Mouse (Mus musculus) liver, embryonic 11.5 days (tissue): ENCODE measurements around the gene H2-DMa. TPM values are rescaled to one million over a fixed set of nuclear protein-coding genes. Genes with fewer than 3 reads are reported as not detected.

Experiments used
- ATAC-seq: fragments of 200-750 bp; cut with Nextera tagmentation; replicated peaks from 2 replicates; pipeline ENCODE4 v1.8.0; 2017; ENCODE audit warnings: moderate number of reproducible peaks, mild to moderate bottlenecking, moderate TSS enrichment, moderate library complexity; ENCODE audit not compliant: low FRiP score
- DNase-seq: peaks from one replicate; pipeline ENCODE4 v3.0.0-alpha.2; 2017; ENCODE audit warnings: low spot score
- H3K27ac ChIP-seq: fragments of 300-500 bp; sonication (generic); 2 replicates; pipeline ENCODE4 v1.5.1; 2014; ENCODE audit warnings: mild to moderate bottlenecking, low read depth, low read length, control low read depth
- H3K27me3 ChIP-seq: fragments of 300-500 bp; sonication (generic); replicated peaks from 2 replicates; pipeline ENCODE4 v1.6.1; 2014; ENCODE audit warnings: low read length, mixed read lengths; ENCODE audit not compliant: control insufficient read depth, insufficient read depth
- H3K36me3 ChIP-seq: fragments of 300-500 bp; sonication (generic); 2 replicates; pipeline ENCODE4 v1.6.1; 2014; ENCODE audit warnings: mild to moderate bottlenecking, low read length, moderate library complexity, mixed read lengths; ENCODE audit not compliant: control insufficient read depth, insufficient read depth
- H3K4me1 ChIP-seq: fragments of 300-500 bp; sonication (generic); replicated peaks from 2 replicates; pipeline ENCODE4 v1.6.1; 2014; ENCODE audit warnings: low read length, mixed read lengths; ENCODE audit not compliant: control insufficient read depth, insufficient read depth
- H3K4me2 ChIP-seq: fragments of 300-500 bp; sonication (generic); 2 replicates; pipeline ENCODE4 v1.6.1; 2014; ENCODE audit warnings: mild to moderate bottlenecking, control low read depth, moderate library complexity
- H3K4me3 ChIP-seq: fragments of 300-500 bp; sonication (generic); 2 replicates; pipeline ENCODE4 v1.5.1; 2014; ENCODE audit warnings: low read depth, low read length, control low read depth
- H3K9ac ChIP-seq: fragments of 300-500 bp; sonication (generic); 2 replicates; pipeline ENCODE4 v1.6.1; 2014; ENCODE audit warnings: low read depth, low read length, control low read depth
- H3K9me3 ChIP-seq: fragments of 300-500 bp; sonication (generic); 2 replicates; pipeline ENCODE4 v1.6.1; 2016; ENCODE audit warnings: low read length, inconsistent platforms, mixed read lengths; ENCODE audit not compliant: control insufficient read depth
- WGBS: fragments of 180-500 bp; shearing (Covaris S2); extraction: QIAGEN DNeasy Blood & Tissue Kit; methylation state at CpG from one replicate; pipeline ENCODE4 v1.1.7; 2014; 5-methylcytosine and 5-hydroxymethylcytosine counted together
- polyA plus RNA-seq: library from polyadenylated mRNA; unstranded; fragments of >200 nt; fragmentation: Nextera tagmentation; extraction: Ambion mirVana; gene quantifications from 2 replicates; pipeline ENCODE4 v1.2.1, GENCODE M21; 2014

Gene H2-DMa
- polyA plus RNA-seq, 1 experiment from 2014 or later: 5.9 TPM

DNA sequence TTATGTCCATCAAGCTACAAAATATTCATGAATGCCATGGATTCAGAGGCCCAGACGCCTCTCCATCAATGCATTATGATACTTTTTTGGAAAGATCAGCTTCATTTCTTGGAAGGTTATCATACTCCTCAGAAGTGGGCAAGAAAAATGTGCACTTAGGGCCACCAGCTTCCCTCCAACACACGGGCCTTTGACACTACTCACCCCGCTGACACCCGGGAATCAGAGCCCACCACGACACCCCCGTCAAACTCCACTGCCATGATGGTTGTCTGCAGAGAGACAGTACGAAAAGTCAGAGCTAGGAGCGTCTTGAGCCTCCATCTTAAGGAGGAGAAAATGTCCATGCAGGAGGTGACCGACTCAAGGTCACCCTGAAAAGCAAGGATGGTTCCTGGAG is 66.2 kb downstream of the H2-DMa start:
- Histone ChIP-seq H3K4me1 (peaks cover 7% of the 10 kb centered on the region), H3K4me2 (no peak overlapping the region), H3K27me3 (peaks cover 49% of the 10 kb centered on the region), H3K9me3 (no peaks in the 10 kb centered on the region), H3K4me3 (no peak overlapping the region), H3K27ac (no peak overlapping the region), H3K36me3 (no peaks in the 10 kb centered on the region), H3K9ac (no peak overlapping the region)
- DNase-seq (no peak), ATAC-seq (no peak)
- 81% methylated on average over 9 of the region's 9 CpGs for WGBS

GRCm38 (mm10) chr17:34186885-34187260 is 67.5 kb downstream of the H2-DMa start:
- H3K9ac ChIP-seq: peak overlapping the region; percentile 36

DNA sequence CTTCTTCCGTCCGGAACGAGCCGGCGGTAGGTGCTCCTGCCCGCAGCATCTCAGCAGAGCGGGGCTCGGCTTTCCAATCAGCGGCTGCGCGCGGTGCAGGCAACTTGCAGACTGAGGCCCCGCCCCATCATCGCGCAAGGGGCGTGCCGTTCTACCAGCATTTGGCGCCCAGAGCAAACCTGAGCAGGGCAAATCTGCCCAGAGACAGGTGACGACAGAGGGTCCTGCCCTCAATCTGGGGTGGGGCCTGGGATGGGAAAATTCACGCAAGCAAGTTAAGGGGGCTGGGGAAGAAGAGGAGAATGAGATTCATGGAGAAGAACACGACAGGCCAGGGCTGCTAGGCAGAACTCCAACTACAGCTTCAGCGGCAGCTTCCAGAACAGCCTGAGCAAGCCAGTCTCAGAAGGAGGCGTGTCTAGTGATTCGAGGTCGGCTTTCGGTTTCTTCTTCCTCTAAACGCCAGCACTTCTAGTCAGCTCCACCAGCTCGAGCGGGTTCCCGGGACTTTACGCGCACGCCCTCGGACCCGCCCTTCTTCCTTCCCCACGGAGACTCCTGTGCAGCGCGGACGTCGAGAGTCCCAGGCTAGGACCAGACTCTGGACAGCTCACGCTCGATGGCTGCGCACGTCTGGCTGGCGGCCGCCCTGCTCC is 68.0 kb downstream of the H2-DMa start, which contains the start of the genes Tap1 and Psmb9:
Gene Tap1 (plus strand): TSS at position 293 of the 656 bp plus-strand sequence.
Gene Psmb9 (minus strand): TSS at position 504 of the 656 bp plus-strand sequence.
- peaks cover 7% of the 10 kb centered on the region for H3K4me1 ChIP-seq
- H3K4me3 ChIP-seq: peak within 1 kb of the TSS; percentile 56
- peak within 1 kb of the TSS; percentile 90 for H3K4me2 ChIP-seq
- no peaks in the 10 kb centered on the region for H3K36me3 ChIP-seq
- ATAC-seq (peak; percentile 94), DNase-seq (peak; percentile 97)
- peak within 1 kb of the TSS; percentile 57 for H3K9ac ChIP-seq
- no peaks in the 10 kb centered on the region for H3K9me3 ChIP-seq
- peaks cover 66% of the 10 kb centered on the region for H3K27me3 ChIP-seq
- under 1% methylated on average over 46 of the region's 46 CpGs for WGBS
- H3K27ac ChIP-seq: no peak within 1 kb of the TSS

More at GRCm38 (mm10) chr17:34186885-34187260, 67.5 kb downstream of the H2-DMa start:
- Histone ChIP-seq H3K27ac (no peak overlapping the region), H3K27me3 (peaks cover 61% of the 10 kb centered on the region), H3K4me2 (peak overlapping the region; percentile 90), H3K4me1 (peaks cover 7% of the 10 kb centered on the region), H3K36me3 (no peaks in the 10 kb centered on the region), H3K9me3 (no peaks in the 10 kb centered on the region), H3K4me3 (peak overlapping the region; percentile 56)
- ATAC-seq: peak; percentile 21; the same call in 1 of the 2 replicates
- 6% methylated on average over 14 of the region's 14 CpGs for WGBS
- DNase-seq: no peak

DNA sequence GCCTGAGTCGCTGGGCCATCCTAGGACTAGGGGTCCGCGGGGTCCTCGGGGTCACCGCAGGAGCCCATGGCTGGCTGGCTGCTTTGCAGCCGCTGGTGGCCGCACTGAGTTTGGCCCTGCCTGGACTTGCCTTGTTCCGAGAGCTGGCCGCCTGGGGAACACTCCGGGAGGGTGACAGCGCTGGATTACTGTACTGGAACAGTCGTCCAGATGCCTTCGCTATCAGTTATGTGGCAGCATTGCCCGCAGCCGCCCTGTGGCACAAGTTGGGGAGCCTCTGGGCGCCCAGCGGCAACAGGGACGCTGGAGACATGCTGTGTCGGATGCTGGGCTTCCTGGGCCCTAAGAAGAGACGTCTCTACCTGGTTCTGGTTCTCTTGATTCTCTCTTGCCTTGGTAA is 68.7 kb downstream of the H2-DMa start:
- WGBS: 5% methylated on average over 20 of the region's 20 CpGs
- Histone ChIP-seq H3K27ac (no peak overlapping the region), H3K27me3 (peaks cover 72% of the 10 kb centered on the region), H3K4me3 (peak overlapping the region; percentile 56), H3K36me3 (no peaks in the 10 kb centered on the region), H3K4me1 (peaks cover 7% of the 10 kb centered on the region), H3K4me2 (peak overlapping the region; percentile 90), H3K9me3 (no peaks in the 10 kb centered on the region), H3K9ac (peak overlapping the region; percentile 57)
- no peak for DNase-seq
- ATAC-seq: 0 out of 2 replicates have a peak, but pooled peaks have one; percentile 2

Other genes starting within 250 kb of the H2-DMa start
- gene Gm7029, start 245.7 kb upstream of the H2-DMa start, polyA plus RNA-seq: not detected in 2 replicates
- gene Kifc1, start 228.9 kb upstream of the H2-DMa start, polyA plus RNA-seq: 10.2 and 11.8 TPM in 2 replicates
- 1.8 and 2.2 TPM in 2 replicates for gene Platr17, start 214.4 kb upstream of the H2-DMa start, polyA plus RNA-seq
- gene Daxx, start 210.1 kb upstream of the H2-DMa start, polyA plus RNA-seq: 46.9 and 52.9 TPM in 2 replicates
- 28.1 and 29.1 TPM in 2 replicates for gene Tapbp, start 203.6 kb upstream of the H2-DMa start, polyA plus RNA-seq
- 12.4 and 13.0 TPM in 2 replicates for gene Zbtb22, start 203.6 kb upstream of the H2-DMa start, polyA plus RNA-seq
- gene Rgl2, start 190.0 kb upstream of the H2-DMa start, polyA plus RNA-seq: 22.1 and 25.6 TPM in 2 replicates
- 266 and 286 TPM in 2 replicates for gene Pfdn6, start 179.2 kb upstream of the H2-DMa start, polyA plus RNA-seq
- 62.6 and 67.0 TPM in 2 replicates for gene Wdr46, start 178.9 kb upstream of the H2-DMa start, polyA plus RNA-seq
- gene B3galt4, start 168.1 kb upstream of the H2-DMa start, polyA plus RNA-seq: 2.9 and 3.5 TPM in 2 replicates
- gene Vps52, start 163.7 kb upstream of the H2-DMa start, polyA plus RNA-seq: 47.2 and 49.1 TPM in 2 replicates
- 2,164 and 2,343 TPM in 2 replicates for gene Rps18, start 163.5 kb upstream of the H2-DMa start, polyA plus RNA-seq
- gene H2-K1, start 119.2 kb upstream of the H2-DMa start, polyA plus RNA-seq: 82.7 and 84.9 TPM in 2 replicates
- gene Ring1, start 94.9 kb upstream of the H2-DMa start, polyA plus RNA-seq: 3.4 and 5.5 TPM in 2 replicates
- 34.2 and 45.1 TPM in 2 replicates for gene H2-Ke6, start 91.5 kb upstream of the H2-DMa start, polyA plus RNA-seq
- 73.9 and 75.9 TPM in 2 replicates for gene Slc39a7, start 87.9 kb upstream of the H2-DMa start, polyA plus RNA-seq
- 30.8 and 31.5 TPM in 2 replicates for gene Rxrb, start 87.7 kb upstream of the H2-DMa start, polyA plus RNA-seq
- gene Col11a2, start 80.1 kb upstream of the H2-DMa start, polyA plus RNA-seq: 0.61 and 0.67 TPM in 2 replicates
- 0.26 and 0.56 TPM in 2 replicates for gene H2-Oa, start 27.2 kb upstream of the H2-DMa start, polyA plus RNA-seq
- 86.1 and 90.8 TPM in 2 replicates for gene Brd2, start 3.1 kb downstream of the H2-DMa start, polyA plus RNA-seq
- gene H2-DMb2, start 23.8 kb downstream of the H2-DMa start, polyA plus RNA-seq: 0.32 and 0.34 TPM in 2 replicates
- gene H2-DMb1, start 33.5 kb downstream of the H2-DMa start, polyA plus RNA-seq: 0.19 and 0.43 TPM in 2 replicates
- gene Tap1, start 68.0 kb downstream of the H2-DMa start, polyA plus RNA-seq: 1.5 and 1.8 TPM in 2 replicates
- 2.3 and 4.0 TPM in 2 replicates for gene Psmb9, start 68.2 kb downstream of the H2-DMa start, polyA plus RNA-seq
- gene Psmb8, start 78.2 kb downstream of the H2-DMa start, polyA plus RNA-seq: 8.4 and 10.3 TPM in 2 replicates
- gene Tap2, start 84.0 kb downstream of the H2-DMa start, polyA plus RNA-seq: 6.6 and 7.4 TPM in 2 replicates
- not detected in 2 replicates for gene H2-Ob, start 119.4 kb downstream of the H2-DMa start, polyA plus RNA-seq
- gene H2-Ab1, start 138.1 kb downstream of the H2-DMa start, polyA plus RNA-seq: 3.9 and 4.1 TPM in 2 replicates
- gene H2-Aa, start 168.3 kb downstream of the H2-DMa start, polyA plus RNA-seq: not detected in 2 replicates
- gene H2-Eb1, start 186.3 kb downstream of the H2-DMa start, polyA plus RNA-seq: 0.23 and 0.63 TPM in 2 replicates
- not detected in 2 replicates for gene H2-Eb2, start 206.1 kb downstream of the H2-DMa start, polyA plus RNA-seq
- gene Btnl2, start 235.3 kb downstream of the H2-DMa start, polyA plus RNA-seq: not detected in 2 replicates